Mouse (Mus musculus): Measurements from ENCODE around the gene Pgk2.
"Not testable (repeated sequence)": the region's sequence is repeated elsewhere in the genome, so short reads cannot be mapped to it uniquely, and the experiment has no call there.

DNA sequence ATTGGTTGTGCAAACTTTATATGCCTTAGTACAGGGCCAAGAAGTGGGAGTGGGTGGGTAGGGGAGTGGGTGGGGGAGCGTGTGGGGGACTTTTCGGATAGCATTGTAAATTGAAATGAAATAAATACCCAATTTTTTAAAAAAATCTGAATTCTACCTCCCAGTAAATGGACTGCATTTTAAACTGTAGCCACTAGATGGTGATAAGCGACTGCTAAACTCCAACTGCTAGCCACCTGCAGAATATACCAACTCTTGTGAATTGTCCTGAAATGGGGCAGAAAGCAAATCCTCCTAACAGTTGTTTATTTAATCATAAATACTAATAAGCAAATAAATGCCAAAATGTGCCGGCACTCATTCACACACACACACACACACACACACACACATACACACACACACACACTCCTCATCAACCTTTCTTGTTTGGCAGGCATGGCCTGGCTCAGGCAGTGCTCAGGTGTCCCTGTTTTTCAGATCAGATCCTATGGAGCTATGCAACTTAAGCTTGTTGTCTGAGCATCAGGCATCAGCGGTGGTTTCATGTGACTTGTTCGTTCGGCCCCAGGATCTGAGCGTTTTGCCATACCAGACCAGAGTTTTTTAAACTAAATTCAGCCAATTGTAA is 50.6 kb downstream of the Pgk2 start:
- TF ChIP-seq CTCF (IDR thresholded peaks at IDR 0.05; ENCODE audit: extremely low read depth, insufficient read depth, insufficient read length, insufficient replicate concordance); POLR2A (IDR thresholded peaks at IDR 0.05; ENCODE audit: low read depth, low read length): not testable (repeated sequence)

Measured in spleen, adult 2 months (tissue).